Mouse (Mus musculus) MEL (cell line): ENCODE measurements around the gene T.

ENCODE experiments used
- CTCF ChIP-seq, 3 experiments: IDR thresholded peaks in 2 of 3; conservative IDR thresholded peaks in 1 of 3; 2 replicates each; pipeline ENCODE4 v1.5.1; 2011 to 2012; ENCODE audit warnings: low read length in 3 of 3, low read depth in 2 of 3, mild to moderate bottlenecking in 2 of 3, improper control_type of control experiment in 1 of 3, inconsistent platforms in 1 of 3, mixed read lengths in 1 of 3, moderate library complexity in 1 of 3; ENCODE audit not compliant: control insufficient read depth in 1 of 3, insufficient read depth in 1 of 3, poor library complexity in 1 of 3, severe bottlenecking in 1 of 3
- MEF2A ChIP-seq: IDR thresholded peaks from 2 replicates; pipeline ENCODE4 v1.6.1; 2014; ENCODE audit warnings: low read depth, mild to moderate bottlenecking, inconsistent platforms, low read length, improper control_type of control experiment; ENCODE audit not compliant: poor library complexity, insufficient replicate concordance, severe bottlenecking; ENCODE audit errors: extremely low read depth
- TCF12 ChIP-seq: IDR thresholded peaks from 2 replicates; pipeline ENCODE4 v1.6.1; 2014; ENCODE audit warnings: low read depth, mild to moderate bottlenecking, inconsistent platforms, low read length, improper control_type of control experiment, moderate library complexity
- ZNF384 ChIP-seq: IDR thresholded peaks from 2 replicates; pipeline ENCODE4 v1.6.1; 2012; ENCODE audit warnings: low read depth, mild to moderate bottlenecking, inconsistent platforms, low read length, improper control_type of control experiment

DNA sequence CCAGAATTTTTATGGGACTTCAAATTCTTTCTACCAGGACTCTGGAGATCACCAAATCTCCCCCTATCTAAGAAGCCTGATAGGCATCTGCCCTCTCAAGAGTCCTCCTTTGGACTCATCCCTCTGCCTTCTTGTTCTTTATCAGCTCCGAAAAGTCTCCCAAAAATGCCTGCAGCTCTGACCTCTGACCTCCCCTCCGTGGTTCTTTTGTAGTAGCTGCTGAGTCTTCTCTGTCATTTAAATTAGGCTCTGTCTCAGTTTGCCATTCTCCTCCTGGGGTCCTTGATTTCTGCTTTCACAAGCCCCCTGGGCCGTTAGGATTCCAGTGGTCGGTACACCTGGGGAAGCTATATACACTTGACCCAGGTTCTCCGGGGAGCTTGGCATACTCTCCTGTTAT is 4.3 kb upstream of the T start:
- TF ChIP-seq ZNF384 (no peak), TCF12 (no peak), CTCF (IDR thresholded peaks at IDR 0.05 in 2 of 3, conservative IDR thresholded peaks at IDR 0.05 in 1 of 3; ENCODE audit: control insufficient read depth in 1 of 3, insufficient read depth in 1 of 3, low read depth in 2 of 3, low read length in 3 of 3, poor library complexity in 1 of 3, severe bottlenecking in 1 of 3) (no peak), MEF2A (no peak)
